ENCODE assay signal across 27 mouse cellular contexts in genomic region chr13:26940436-26940835, GRCm38 (mm10).
DNase-seq lines count a peak whose midpoint lies in the region; ATAC-seq and TF ChIP-seq lines count a peak whose summit lies in the region.
"Had no signal": no experiment of that assay in that cellular context is flagged by ENCODE, and none has a peak within 500 bp of the region (broad histone marks: within the 10 kb centered on the region; RNA-seq: fewer than 3 reads in every experiment).

No protein-coding gene starts in this region.

- no peak overlapping the region for H3K27ac ChIP-seq in kidney, embryonic 16.5 days (ENCODE audit: low read length)
- H3K27ac ChIP-seq: embryonic facial prominence, embryonic 12.5 days; forebrain, embryonic 10.5 days; forebrain, embryonic 15.5 days; heart, embryonic 13.5 days; hindbrain, embryonic 10.5 days; limb, embryonic 13.5 days; lung, embryonic 15.5 days had no signal

- H3K36me3 ChIP-seq in kidney, embryonic 16.5 days (ENCODE audit: insufficient read depth, low read length), result no peaks in the 10 kb centered on the region
- H3K36me3 ChIP-seq: embryonic facial prominence, embryonic 12.5 days; forebrain, embryonic 10.5 days; forebrain, embryonic 15.5 days; heart, embryonic 13.5 days; hindbrain, embryonic 10.5 days; limb, embryonic 13.5 days; lung, embryonic 15.5 days had no signal

- no peaks in the 10 kb centered on the region for H3K27me3 ChIP-seq in kidney, embryonic 16.5 days (ENCODE audit: insufficient read depth, low read length)
- no peaks in the 10 kb centered on the region for H3K27me3 ChIP-seq in Patski
- H3K27me3 ChIP-seq: embryonic facial prominence, embryonic 12.5 days; forebrain, embryonic 15.5 days; heart, embryonic 13.5 days; limb, embryonic 13.5 days; lung, embryonic 15.5 days had no signal

- no peak overlapping the region for H3K9ac ChIP-seq in kidney, embryonic 16.5 days (replicated peaks; ENCODE audit: low read length)
- H3K9ac ChIP-seq: embryonic facial prominence, embryonic 12.5 days; forebrain, embryonic 15.5 days; heart, embryonic 13.5 days; limb, embryonic 13.5 days; lung, embryonic 15.5 days had no signal

- POLR2A ChIA-PET in Patski (lab: Charles Lee), result interaction anchor here (1.2 kb wide), 1 partner anchor 12 kb away, joined by 3 read pairs; no protein-coding TSS in a partner anchor

- DNase-seq in kidney, adult 9 months, result peak; percentile 13
- peak; percentile 63 for DNase-seq in 3134 (ENCODE audit: extremely low read depth, insufficient read length, low spot score)
- DNase-seq in 3T3-L1 (ENCODE audit: low read depth, low spot score), result peak; percentile 85
- peak; percentile 25 for DNase-seq in Patski (ENCODE audit: low read depth, low spot score)
- DNase-seq in cerebellum, adult 8-10 months, result no peak
- DNase-seq in layer of hippocampus, adult 8-10 months (ENCODE audit: low spot score in 2 of 2), result no peak
- DNase-seq: adrenal gland, postnatal 25 days; cerebellum, adult 9-10 months; embryo, embryonic 11 days; gastrocnemius, postnatal 25 days; heart, postnatal 10 days; lung, postnatal 36 days; midbrain, embryonic 14.5 days; spleen, adult 18-20 months; thymus, postnatal 14 days had no signal

- no peak overlapping the region for H3K4me2 ChIP-seq in kidney, embryonic 16.5 days (replicated peaks; ENCODE audit: low read depth, low read length)
- H3K4me2 ChIP-seq: embryonic facial prominence, embryonic 12.5 days; forebrain, embryonic 15.5 days; heart, embryonic 13.5 days; limb, embryonic 13.5 days; liver, embryonic 11.5 days; lung, embryonic 15.5 days had no signal

- no peak for TF ChIP-seq CTCF in Patski (IDR thresholded peaks at IDR 0.05)

- H3K4me1 ChIP-seq in kidney, embryonic 16.5 days (ENCODE audit: insufficient read depth, low read length), result no peaks in the 10 kb centered on the region
- H3K4me1 ChIP-seq: embryonic facial prominence, embryonic 12.5 days; forebrain, embryonic 10.5 days; forebrain, embryonic 15.5 days; heart, embryonic 13.5 days; hindbrain, embryonic 10.5 days; limb, embryonic 13.5 days; lung, embryonic 15.5 days had no signal

- CTCF ChIA-PET in Patski (lab: Charles Lee), result interaction anchor here (1.0 kb wide), 1 partner anchor 11 kb away, joined by 4 read pairs; no protein-coding TSS in a partner anchor

- no peaks in the 10 kb centered on the region for H3K9me3 ChIP-seq in kidney, embryonic 16.5 days (ENCODE audit: low read length)
- H3K9me3 ChIP-seq: embryonic facial prominence, embryonic 12.5 days; forebrain, embryonic 10.5 days; forebrain, embryonic 15.5 days; heart, embryonic 13.5 days; hindbrain, embryonic 10.5 days; limb, embryonic 13.5 days; lung, embryonic 15.5 days had no signal

- H3K4me3 ChIP-seq in kidney, embryonic 16.5 days (ENCODE audit: low read length), result no peak overlapping the region
- H3K4me3 ChIP-seq: embryonic facial prominence, embryonic 12.5 days; forebrain, embryonic 10.5 days; forebrain, embryonic 15.5 days; heart, embryonic 13.5 days; hindbrain, embryonic 10.5 days; limb, embryonic 13.5 days; lung, embryonic 15.5 days had no signal

- no peak for ATAC-seq in kidney, embryonic 16.5 days (ENCODE audit: low FRiP score, low TSS enrichment)
- peak; percentile 80 for ATAC-seq in Patski
- no peak for ATAC-seq in megakaryocyte progenitor cell, adult 5-6 weeks (replicated peaks; ENCODE audit: poor library complexity)
- ATAC-seq: CD4-positive, CD25-positive, alpha-beta regulatory T cell, adult 4 months; forebrain, embryonic 15.5 days; hindbrain, embryonic 16.5 days had no signal

- in situ Hi-C loops in Patski (cut with MboI; ENCODE audit: low pct_unique_long_range_greater_than_20kb), result no loop called here

Comparison
In these comparisons a context has a peak if more than half of its experiments do, and no peak if none do; other contexts are left out.
1. DNase-seq: peak in kidney, adult 9 months (single experiment), 3134 (single experiment), 3T3-L1 (single experiment) and Patski (single experiment); none in cerebellum, adult 8-10 months (single experiment) and layer of hippocampus, adult 8-10 months (0 of 2).